Mouse (Mus musculus) limb, embryonic 11.5 days (tissue): Measurements from ENCODE around the gene Szrd1. TPM values are rescaled to one million over a fixed set of nuclear protein-coding genes. Genes with fewer than 3 reads are reported as not detected.
A peak's percentile ranks its signal among the peaks of the same experiment; 100 is the strongest.

Experiments
- ATAC-seq: fragments of 200-750 bp; cut with Nextera tagmentation; 2 replicates; pipeline ENCODE4 v1.8.0; 2017; ENCODE audit warnings: low read depth; ENCODE audit not compliant: insufficient number of reproducible peaks, low FRiP score, low TSS enrichment
- DNase-seq: peaks from one replicate; pipeline ENCODE4 v3.0.0-alpha.2; 2015; ENCODE audit warnings: low spot score
- H3K27ac ChIP-seq: fragments of 300-500 bp; sonication (generic); replicated peaks from 2 replicates; pipeline ENCODE4 v1.5.1; 2014; ENCODE audit warnings: low read depth, mild to moderate bottlenecking, low read length
- H3K27me3 ChIP-seq: fragments of 300-500 bp; sonication (generic); 2 replicates; pipeline ENCODE4 v1.6.1; 2014; ENCODE audit warnings: mild to moderate bottlenecking, low read length, mixed read lengths; ENCODE audit not compliant: control insufficient read depth, insufficient read depth
- H3K36me3 ChIP-seq: fragments of 300-500 bp; sonication (generic); 2 replicates; pipeline ENCODE4 v1.6.1; 2014; ENCODE audit warnings: mild to moderate bottlenecking, low read length, moderate library complexity, mixed read lengths; ENCODE audit not compliant: control insufficient read depth, insufficient read depth
- H3K4me1 ChIP-seq: fragments of 300-500 bp; sonication (generic); 2 replicates; pipeline ENCODE4 v1.6.1; 2014; ENCODE audit warnings: low read length, mixed read lengths; ENCODE audit not compliant: control insufficient read depth, insufficient read depth
- H3K4me2 ChIP-seq: fragments of 300-500 bp; sonication (generic); 2 replicates; pipeline ENCODE4 v1.6.1; 2014; ENCODE audit warnings: low read depth, mild to moderate bottlenecking, moderate library complexity; ENCODE audit not compliant: severe bottlenecking
- H3K4me3 ChIP-seq: fragments of 300-500 bp; sonication (generic); 2 replicates; pipeline ENCODE4 v1.5.1; 2014; ENCODE audit warnings: low read depth, low read length
- H3K9ac ChIP-seq: fragments of 300-500 bp; sonication (generic); 2 replicates; pipeline ENCODE4 v1.6.1; 2014; ENCODE audit warnings: mild to moderate bottlenecking, low read length
- H3K9me3 ChIP-seq: fragments of 300-500 bp; sonication (generic); 2 replicates; pipeline ENCODE4 v1.6.1; 2016; ENCODE audit warnings: low read length; ENCODE audit not compliant: control insufficient read depth
- WGBS: fragments of 180-500 bp; shearing (Covaris S2); extraction: QIAGEN DNeasy Blood & Tissue Kit; methylation state at CpG from one replicate; pipeline ENCODE4 v1.1.7; 2014; 5-methylcytosine and 5-hydroxymethylcytosine counted together
- polyA plus RNA-seq: library from polyadenylated mRNA; unstranded; fragments of >200 nt; fragmentation: Nextera tagmentation; extraction: Ambion mirVana; gene quantifications from 2 replicates; pipeline ENCODE4 v1.2.1, GENCODE M21; 2014

The Szrd1 gene
- polyA plus RNA-seq, 1 experiment from 2014 or later, result 39.1 TPM

GRCm38 (mm10) chr4:141098935-141099334, 40.6 kb downstream of the Szrd1 start:
- no peaks in the 10 kb centered on the region for H3K4me1 ChIP-seq
- H3K36me3 ChIP-seq, result no peaks in the 10 kb centered on the region
- no peak overlapping the region for H3K27ac ChIP-seq
- 75% methylated on average over 4 of the region's 4 CpGs for WGBS
- no peak for ATAC-seq
- no peak overlapping the region for H3K4me3 ChIP-seq
- no peak overlapping the region for H3K4me2 ChIP-seq
- no peaks in the 10 kb centered on the region for H3K27me3 ChIP-seq
- DNase-seq, result no peak
- H3K9me3 ChIP-seq, result no peaks in the 10 kb centered on the region
- no peak overlapping the region for H3K9ac ChIP-seq

GRCm38 (mm10) chr4:141096710-141097109, 42.9 kb downstream of the Szrd1 start:
- Histone ChIP-seq H3K4me2 (no peak overlapping the region), H3K4me3 (no peak overlapping the region), H3K27ac (no peak overlapping the region), H3K9ac (no peak overlapping the region), H3K4me1 (no peaks in the 10 kb centered on the region), H3K9me3 (no peaks in the 10 kb centered on the region), H3K36me3 (no peaks in the 10 kb centered on the region), H3K27me3 (no peaks in the 10 kb centered on the region)
- no peak for DNase-seq
- ATAC-seq, result no peak
- WGBS, result 28% methylated on average over 9 of the region's 9 CpGs

GRCm38 (mm10) chr4:141095016-141095415, 44.6 kb downstream of the Szrd1 start:
- no peak overlapping the region for H3K4me3 ChIP-seq
- H3K36me3 ChIP-seq, result no peaks in the 10 kb centered on the region
- no peak for ATAC-seq
- no peak overlapping the region for H3K27ac ChIP-seq
- no peak for DNase-seq
- H3K27me3 ChIP-seq, result no peaks in the 10 kb centered on the region
- no peaks in the 10 kb centered on the region for H3K4me1 ChIP-seq
- WGBS, result 82% methylated on average over 10 of the region's 10 CpGs
- H3K9me3 ChIP-seq, result no peaks in the 10 kb centered on the region
- no peak overlapping the region for H3K9ac ChIP-seq
- no peak overlapping the region for H3K4me2 ChIP-seq

DNA sequence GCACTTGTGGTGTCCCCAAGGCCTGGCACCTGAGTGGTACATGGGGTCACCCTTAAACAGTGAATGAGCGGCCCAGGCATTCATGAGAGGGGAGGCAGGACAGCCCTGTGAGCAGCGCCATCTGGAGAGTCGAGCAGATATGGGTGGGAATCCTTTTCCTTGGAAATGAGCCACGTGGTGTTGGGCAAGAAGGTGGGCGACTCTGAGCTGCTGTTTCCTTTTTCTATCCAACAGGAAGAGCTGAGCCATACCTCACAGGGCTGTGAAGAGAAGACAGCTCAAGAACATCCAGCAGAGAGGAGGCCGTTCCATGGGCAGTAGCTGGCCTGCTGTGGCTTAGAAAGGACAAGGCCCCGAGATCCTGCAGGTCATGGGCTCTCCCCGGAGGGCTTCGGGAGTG, 50.9 kb downstream of the Szrd1 start:
- Histone ChIP-seq H3K4me1 (no peaks in the 10 kb centered on the region), H3K36me3 (no peaks in the 10 kb centered on the region), H3K27ac (no peak overlapping the region), H3K9me3 (no peaks in the 10 kb centered on the region), H3K27me3 (no peaks in the 10 kb centered on the region), H3K4me2 (no peak overlapping the region), H3K9ac (no peak overlapping the region), H3K4me3 (no peak overlapping the region)
- no peak for DNase-seq
- 74% methylated on average over 9 of the region's 9 CpGs for WGBS
- ATAC-seq, result no peak

DNA sequence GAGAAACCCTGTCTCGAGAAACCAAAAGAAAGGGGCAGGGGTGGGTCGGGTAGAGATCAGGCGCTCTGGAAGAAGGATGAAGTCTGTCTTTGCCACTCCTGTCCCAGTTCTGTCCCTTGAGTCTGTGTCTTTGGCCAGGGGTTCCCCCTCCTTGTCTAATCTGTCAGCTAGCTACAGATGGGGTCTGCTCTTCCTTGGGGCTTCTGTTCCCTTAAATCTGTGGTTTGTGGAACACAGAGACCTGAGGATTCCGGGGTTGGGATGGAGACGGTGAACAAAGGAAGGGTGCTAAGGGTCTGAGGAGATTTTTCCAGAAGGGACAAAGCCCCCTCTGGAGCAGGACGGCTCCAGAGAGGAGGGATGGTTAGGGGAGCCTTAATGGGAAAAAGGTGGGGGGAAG, 51.5 kb downstream of the Szrd1 start, which contains the start of gene Spata21:
Gene Spata21, plus strand, starts transcription at position 301 of the 400 bp plus-strand sequence.
- ATAC-seq, result no peak
- 80% methylated on average over 6 of the region's 6 CpGs for WGBS
- Histone ChIP-seq H3K27me3 (no peaks in the 10 kb centered on the region), H3K36me3 (no peaks in the 10 kb centered on the region), H3K4me1 (no peaks in the 10 kb centered on the region), H3K4me3 (no peak within 1 kb of the TSS), H3K4me2 (no peak within 1 kb of the TSS), H3K27ac (no peak within 1 kb of the TSS), H3K9ac (no peak within 1 kb of the TSS), H3K9me3 (no peaks in the 10 kb centered on the region; the same call in 1 of the 2 replicates)
- no peak for DNase-seq

GRCm38 (mm10) chr4:141086862-141087261, 52.7 kb downstream of the Szrd1 start:
- H3K36me3 ChIP-seq, result no peaks in the 10 kb centered on the region
- no peak overlapping the region for H3K4me3 ChIP-seq
- H3K27me3 ChIP-seq, result no peaks in the 10 kb centered on the region
- DNase-seq, result no peak
- no peak overlapping the region for H3K27ac ChIP-seq
- H3K4me1 ChIP-seq, result no peaks in the 10 kb centered on the region
- no peak overlapping the region for H3K9ac ChIP-seq
- 76% methylated on average over 10 of the region's 10 CpGs for WGBS
- H3K4me2 ChIP-seq, result no peak overlapping the region
- no peak for ATAC-seq
- no peaks in the 10 kb centered on the region; the same call in 1 of the 2 replicates for H3K9me3 ChIP-seq

DNA sequence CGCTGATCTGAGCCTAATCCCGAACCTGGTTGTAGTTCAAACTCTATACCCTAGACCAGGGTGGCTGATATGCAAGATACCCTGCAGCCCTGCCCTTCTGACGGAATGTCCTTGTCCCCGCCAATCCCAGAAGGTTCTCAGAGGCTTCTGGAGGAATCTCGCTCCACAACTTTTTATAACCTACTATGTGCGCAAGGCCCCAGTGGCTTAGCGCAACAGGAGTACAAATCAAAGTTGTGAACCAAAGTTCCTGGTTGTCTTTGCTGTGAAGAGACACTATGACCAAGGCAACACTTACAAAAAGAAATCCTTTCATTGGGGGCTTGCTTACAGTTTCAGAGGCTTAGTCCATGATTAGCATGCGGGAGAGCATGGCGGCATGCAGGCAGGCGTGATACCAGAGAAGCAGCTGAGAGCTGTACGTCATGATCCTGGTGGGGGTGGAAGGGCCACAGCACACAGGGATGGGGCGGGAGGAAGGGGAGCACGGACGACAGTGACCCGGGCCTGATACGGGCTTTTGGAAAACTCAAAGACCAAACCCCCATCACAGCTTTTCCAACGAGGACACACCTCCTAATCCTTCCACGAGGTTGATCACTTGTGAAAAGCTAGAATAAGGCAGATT, 61.0 kb downstream of the Szrd1 start:
- no peak overlapping the region for H3K4me2 ChIP-seq
- H3K27me3 ChIP-seq, result no peaks in the 10 kb centered on the region
- H3K27ac ChIP-seq, result no peak overlapping the region
- H3K36me3 ChIP-seq, result no peaks in the 10 kb centered on the region
- 75% methylated on average over 18 of the region's 18 CpGs for WGBS
- peak overlapping the region; percentile 100; the same call in 1 of the 2 replicates for H3K4me3 ChIP-seq
- no peak for DNase-seq
- no peak overlapping the region for H3K9ac ChIP-seq
- no peak; the same call in 1 of the 2 replicates for ATAC-seq
- no peaks in the 10 kb centered on the region; the same call in 1 of the 2 replicates for H3K9me3 ChIP-seq
- peaks cover 9% of the 10 kb centered on the region; the same call in 1 of the 2 replicates for H3K4me1 ChIP-seq

DNA sequence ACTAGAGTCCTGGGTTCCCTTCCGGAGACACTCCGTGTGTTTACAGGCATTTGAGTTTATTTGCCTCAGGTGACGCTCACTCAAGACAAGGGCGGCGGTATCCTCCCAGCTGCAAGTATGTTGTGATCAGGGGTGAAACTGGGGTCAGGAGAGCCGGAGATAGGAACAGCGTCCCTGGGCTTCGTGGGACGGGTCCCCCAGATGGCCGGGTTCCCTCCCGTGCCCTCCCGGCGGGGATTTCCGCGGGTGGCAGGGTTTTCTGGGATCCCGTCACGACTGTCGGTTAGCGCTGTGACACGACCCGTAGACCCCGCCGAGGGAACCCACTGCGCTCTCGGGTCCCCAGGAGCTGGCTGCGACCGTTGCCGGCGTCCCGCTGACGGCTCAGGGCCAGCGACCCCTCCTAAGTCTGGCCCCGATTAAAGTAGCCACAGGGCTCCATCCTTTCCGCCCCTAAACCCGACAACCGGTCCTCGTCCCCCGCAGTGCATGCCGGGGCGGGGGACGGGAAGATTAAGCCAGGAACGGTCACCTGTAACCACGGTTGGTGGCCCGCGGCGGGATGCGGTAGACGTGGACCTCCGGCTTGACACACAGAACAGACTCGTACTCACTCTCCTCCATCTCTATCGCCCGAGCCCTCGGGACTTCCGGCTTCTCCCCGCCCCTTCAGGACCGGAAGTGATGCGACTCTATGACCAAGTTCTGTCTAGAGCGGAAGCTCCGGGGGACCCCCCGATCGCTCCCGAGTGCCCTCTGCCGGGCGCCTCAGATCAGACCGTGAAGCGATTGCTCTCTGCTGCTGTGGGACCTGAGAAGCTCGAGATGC, 61.7 kb downstream of the Szrd1 start, which contains the start of gene Necap2:
Gene Necap2, minus strand, starts transcription at position 677 of the 829 bp plus-strand sequence.
- Histone ChIP-seq H3K9ac (peak within 1 kb of the TSS; percentile 88), H3K36me3 (peaks cover 5% of the 10 kb centered on the region), H3K4me2 (peak within 1 kb of the TSS; percentile 95), H3K27me3 (no peaks in the 10 kb centered on the region), H3K9me3 (no peaks in the 10 kb centered on the region), H3K27ac (no peak within 1 kb of the TSS), H3K4me3 (peak within 1 kb of the TSS; percentile 100), H3K4me1 (peaks cover 9% of the 10 kb centered on the region; the same call in 1 of the 2 replicates)
- WGBS, result under 1% methylated on average over 67 of the region's 67 CpGs
- peak; percentile 88 for ATAC-seq
- DNase-seq, result peak; percentile 97
